Mouse (Mus musculus) MEL (cell line): ENCODE data around the gene Olfr830. TPM values are rescaled to one million over a fixed set of nuclear protein-coding genes. Genes with fewer than 3 reads are reported as not detected.
"Not testable (repeated sequence)": the region's sequence is repeated elsewhere in the genome, so short reads cannot be mapped to it uniquely, and the experiment has no call there.

Source experiments
- DNase-seq: peaks from one replicate; pipeline ENCODE4 v3.0.0; 2011; ENCODE audit warnings: low read depth, low spot score
- H3K27ac ChIP-seq: 2 replicates; pipeline ENCODE4 v1.5.1; 2012; ENCODE audit warnings: low read depth, mild to moderate bottlenecking, control low read depth, low read length, moderate library complexity; ENCODE audit not compliant: control insufficient read depth
- H3K27me3 ChIP-seq, 2 experiments: fragments of 150-350 bp in 1 of 2; sonication (generic) in 1 of 2; 2 replicates each; pipeline ENCODE4 v1.6.1; 2012; ENCODE audit warnings: low read length in 2 of 2, mild to moderate bottlenecking in 2 of 2, improper control_type of control experiment in 1 of 2, moderate library complexity in 1 of 2; ENCODE audit not compliant: insufficient read depth in 2 of 2, control insufficient read depth in 1 of 2
- H3K36me3 ChIP-seq, 2 experiments: 2 replicates each; pipeline ENCODE4 v1.6.1; 2012 to 2014; ENCODE audit warnings: low read length in 2 of 2, improper control_type of control experiment in 1 of 2, inconsistent platforms in 1 of 2, mild to moderate bottlenecking in 1 of 2; ENCODE audit not compliant: insufficient read depth in 2 of 2, control insufficient read depth in 1 of 2
- H3K4me1 ChIP-seq, 2 experiments: fragments of 150-350 bp in 1 of 2; sonication (generic) in 1 of 2; 2 replicates each; pipeline ENCODE4 v1.6.1; 2012; ENCODE audit warnings: low read length in 2 of 2, improper control_type of control experiment in 1 of 2, mild to moderate bottlenecking in 1 of 2; ENCODE audit not compliant: insufficient read depth in 2 of 2, control insufficient read depth in 1 of 2
- H3K4me3 ChIP-seq, 2 experiments: fragments of 150-350 bp in 1 of 2; sonication (generic) in 1 of 2; 2 replicates each; pipeline ENCODE4 v1.5.1; 2012; ENCODE audit warnings: low read depth in 2 of 2, low read length in 2 of 2, mild to moderate bottlenecking in 2 of 2, moderate library complexity in 2 of 2, control low read depth in 1 of 2, improper control_type of control experiment in 1 of 2; ENCODE audit not compliant: control insufficient read depth in 1 of 2, insufficient read depth in 1 of 2
- H3K79me2 ChIP-seq: 2 replicates; pipeline ENCODE4 v1.6.1; 2012; ENCODE audit warnings: mild to moderate bottlenecking, low read length, moderate library complexity; ENCODE audit not compliant: control insufficient read depth, poor library complexity, insufficient read depth
- H3K9ac ChIP-seq: 2 replicates; pipeline ENCODE4 v1.6.1; 2012; ENCODE audit warnings: low read depth, mild to moderate bottlenecking, control low read depth, low read length, moderate library complexity; ENCODE audit not compliant: control insufficient read depth, poor library complexity, severe bottlenecking
- H3K9me3 ChIP-seq: fragments of 150-350 bp; sonication (generic); replicated peaks from 2 replicates; pipeline ENCODE4 v1.6.1; 2012; ENCODE audit warnings: mild to moderate bottlenecking, low read length, improper control_type of control experiment, moderate library complexity; ENCODE audit not compliant: insufficient read depth
- CHD1 ChIP-seq: IDR thresholded peaks from 2 replicates; pipeline ENCODE4 v1.6.1; 2012; ENCODE audit warnings: low read depth, mild to moderate bottlenecking, inconsistent platforms, low read length, improper control_type of control experiment
- CHD2 ChIP-seq: IDR thresholded peaks from 2 replicates; pipeline ENCODE4 v1.6.1; 2011; ENCODE audit warnings: low read length, improper control_type of control experiment
- EP300 ChIP-seq, 2 experiments: IDR thresholded peaks; 2 replicates each; pipeline ENCODE4 v1.6.1; 2011; ENCODE audit warnings: improper control_type of control experiment in 2 of 2, low read length in 2 of 2, low read depth in 1 of 2, mild to moderate bottlenecking in 1 of 2
- GABPA ChIP-seq: IDR thresholded peaks from 2 replicates; pipeline ENCODE4 v1.6.1; 2012; ENCODE audit warnings: low read depth, mild to moderate bottlenecking, inconsistent platforms, low read length, improper control_type of control experiment, moderate library complexity
- GATA1 ChIP-seq: IDR thresholded peaks from 2 replicates; pipeline ENCODE4 v1.6.1; 2011; ENCODE audit warnings: low read depth, low read length, improper control_type of control experiment
- HCFC1 ChIP-seq: IDR thresholded peaks from 2 replicates; pipeline ENCODE4 v1.6.1; 2012; ENCODE audit warnings: low read depth, mild to moderate bottlenecking, inconsistent platforms, low read length, improper control_type of control experiment, moderate library complexity
- KAT2A ChIP-seq: conservative IDR thresholded peaks from 2 replicates; pipeline ENCODE4 v1.6.1; 2012; ENCODE audit warnings: low read depth, low read length, improper control_type of control experiment, inconsistent platforms
- MAFK ChIP-seq: IDR thresholded peaks from 2 replicates; pipeline ENCODE4 v1.6.1; 2011; ENCODE audit warnings: low read depth, mild to moderate bottlenecking, low read length, improper control_type of control experiment, borderline replicate concordance
- MAZ ChIP-seq: IDR thresholded peaks from 2 replicates; pipeline ENCODE4 v1.6.1; 2012; ENCODE audit warnings: low read depth, mild to moderate bottlenecking, inconsistent platforms, low read length, improper control_type of control experiment
- MXI1 ChIP-seq: IDR thresholded peaks from 2 replicates; pipeline ENCODE4 v1.6.1; 2011; ENCODE audit warnings: mild to moderate bottlenecking, low read depth, low read length, improper control_type of control experiment
- NELFE ChIP-seq: IDR thresholded peaks from 2 replicates; pipeline ENCODE4 v1.6.1; 2011; ENCODE audit warnings: low read depth, low read length, improper control_type of control experiment
- POLR2A ChIP-seq, 2 experiments: IDR thresholded peaks; 2 replicates each; pipeline ENCODE4 v1.6.1; 2011 to 2012; ENCODE audit warnings: low read length in 2 of 2, mild to moderate bottlenecking in 2 of 2, control low read depth in 1 of 2, improper control_type of control experiment in 1 of 2, low read depth in 1 of 2, moderate library complexity in 1 of 2; ENCODE audit not compliant: control insufficient read depth in 1 of 2, insufficient read depth in 1 of 2, poor library complexity in 1 of 2
- POLR2AphosphoS2 ChIP-seq: IDR thresholded peaks from 2 replicates; pipeline ENCODE4 v1.6.1; 2011; ENCODE audit warnings: low read length, improper control_type of control experiment
- RCOR1 ChIP-seq: IDR thresholded peaks from 2 replicates; pipeline ENCODE4 v1.6.1; 2012; ENCODE audit warnings: low read depth, mild to moderate bottlenecking, inconsistent platforms, low read length, improper control_type of control experiment
- TAL1 ChIP-seq: IDR thresholded peaks from 2 replicates; pipeline ENCODE4 v1.6.1; 2012; ENCODE audit warnings: mild to moderate bottlenecking, inconsistent platforms, low read length, moderate library complexity, mixed read lengths
- USF1 ChIP-seq: IDR thresholded peaks from 2 replicates; pipeline ENCODE4 v1.6.1; 2014; ENCODE audit warnings: low read depth, mild to moderate bottlenecking, inconsistent platforms, low read length, improper control_type of control experiment, moderate library complexity
- ZMIZ1 ChIP-seq: IDR thresholded peaks from 2 replicates; pipeline ENCODE4 v1.6.1; 2012; ENCODE audit warnings: low read depth, mild to moderate bottlenecking, inconsistent platforms, low read length, improper control_type of control experiment, moderate library complexity
- polyA plus RNA-seq, 2 experiments: library from polyadenylated mRNA; stranded (reverse) in 1 of 2; unstranded in 1 of 2; fragments of >175 nt in 1 of 2; fragments of >200 nt in 1 of 2; gene quantifications; 2 replicates each; pipeline versions ENCODE4 v1.2.1 to v1.2.4; 2012; ENCODE audit warnings: low replicate concordance in 2 of 2, low read depth in 1 of 2; ENCODE audit not compliant: insufficient read length in 2 of 2, insufficient read depth in 1 of 2, missing spikeins in 1 of 2
- total RNA-seq: library from RNA; depleted of rRNA; stranded (reverse); fragments of 300-350 nt; gene quantifications from 2 replicates; pipeline ENCODE4 v1.2.3, GENCODE M21; 2012; rRNA removed

The Olfr830 gene
- total RNA-seq (not detected in 2 replicates), polyA plus RNA-seq (not detected)

- Histone ChIP-seq H3K79me2 (no peaks in the 10 kb centered on the region), H3K9me3 (no peaks in the 10 kb centered on the region; the same call in 1 of the 2 replicates), H3K27me3 (no peaks in the 10 kb centered on the region), H3K4me1 (no peaks in the 10 kb centered on the region), H3K9ac (no peak within 1 kb of the TSS), H3K36me3 (no peaks in the 10 kb centered on the region)
- no peak for DNase-seq
- TF ChIP-seq CHD2 (no peak), GABPA (no peak), MAFK (no peak), USF1 (no peak), MAZ (no peak), NELFE (no peak), EP300 (IDR thresholded peaks at IDR 0.05; ENCODE audit: low read depth in 1 of 2, low read length in 2 of 2) (no peak), MXI1 (no peak)
- TF ChIP-seq, all 39 proteins: peak for 0
- H3K4me3 ChIP-seq, result no peak within 1 kb of the TSS
- H3K27ac ChIP-seq, result no peak within 1 kb of the TSS
These were observed at the start of gene Olfr830 for GRCm38 (mm10) chr9:18874393-18874792. TSS of gene Olfr830 (plus strand) at chr9:18874693.

DNA sequence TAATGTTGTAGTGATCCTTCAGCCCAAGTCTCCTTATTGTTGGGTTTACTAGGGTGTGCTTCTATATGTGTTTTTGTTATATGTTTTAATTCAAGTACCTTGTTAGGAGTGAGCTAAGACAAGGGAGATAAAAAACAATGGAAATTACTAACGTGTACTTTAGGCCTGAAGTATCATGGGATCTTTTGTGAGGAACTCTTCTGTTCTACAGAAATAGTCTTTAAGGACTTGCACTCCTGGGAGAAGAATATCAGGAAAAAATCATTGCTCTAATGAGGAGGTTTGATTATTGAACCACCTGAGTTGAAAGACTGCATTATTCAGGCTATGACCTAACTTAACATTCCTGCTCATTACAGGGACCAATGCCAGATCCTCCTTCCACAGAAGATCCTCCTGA is 19.9 kb upstream of the Olfr830 start, which contains the start of gene Olfr829:
Olfr829 (plus strand) TSS at position 301 of the 400 bp plus-strand sequence.
- Histone ChIP-seq H3K9me3 (no peaks in the 10 kb centered on the region), H3K4me1 (no peaks in the 10 kb centered on the region), H3K27ac (no peak within 1 kb of the TSS), H3K27me3 (no peaks in the 10 kb centered on the region)
- no peak for DNase-seq
- no peak for TF ChIP-seq HCFC1
- TF ChIP-seq POLR2AphosphoS2, result no peak
- no peak for TF ChIP-seq RCOR1
- TF ChIP-seq KAT2A, result no peak
- TF ChIP-seq GABPA, result no peak
- no peak for TF ChIP-seq TAL1
- no peak for TF ChIP-seq ZMIZ1
- TF ChIP-seq CHD1, result no peak
- no peak for TF ChIP-seq CHD2
- TF ChIP-seq GATA1, result no peak
- TF ChIP-seq POLR2A (IDR thresholded peaks at IDR 0.05; ENCODE audit: control insufficient read depth in 1 of 2, insufficient read depth in 1 of 2, low read depth in 1 of 2, low read length in 2 of 2, poor library complexity in 1 of 2), result no peak
- TF ChIP-seq MXI1, result no peak
- TF ChIP-seq NELFE, result no peak
- TF ChIP-seq MAZ, result no peak
- no peak for TF ChIP-seq MAFK
- TF ChIP-seq, all 39 proteins: peak for 0
- no peaks in the 10 kb centered on the region for H3K79me2 ChIP-seq
- no peak within 1 kb of the TSS for H3K4me3 ChIP-seq
- no peaks in the 10 kb centered on the region for H3K36me3 ChIP-seq
- H3K9ac ChIP-seq, result no peak within 1 kb of the TSS

DNA sequence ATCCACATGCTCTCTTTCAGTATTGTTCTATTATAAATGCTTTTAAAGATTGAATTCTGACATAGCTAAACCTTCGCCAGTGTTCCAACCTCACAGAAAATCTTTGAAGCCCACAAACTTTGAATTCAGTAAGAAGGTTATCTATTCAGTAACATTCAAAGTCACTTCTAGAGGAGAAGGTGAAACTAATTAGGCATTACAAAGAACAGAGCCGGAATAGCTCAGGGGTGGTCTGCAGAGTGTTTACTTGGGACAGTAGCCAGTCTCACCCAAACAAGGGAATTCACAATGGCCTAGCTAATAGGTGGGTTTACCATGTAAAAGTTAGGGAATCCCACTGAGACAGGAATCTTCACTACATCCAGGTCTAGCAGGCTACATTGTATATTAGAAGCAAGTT is 33.2 kb downstream of the Olfr830 start:
- not testable (repeated sequence) for DNase-seq, H3K27ac ChIP-seq, H3K36me3 ChIP-seq

GRCm38 (mm10) chr9:18927921-18928320 is 53.4 kb downstream of the Olfr830 start:
- not testable (repeated sequence) for H3K4me3 ChIP-seq, H3K79me2 ChIP-seq, H3K9me3 ChIP-seq, H3K9ac ChIP-seq, DNase-seq, H3K36me3 ChIP-seq, H3K4me1 ChIP-seq, H3K27ac ChIP-seq, H3K27me3 ChIP-seq

More for the DNA sequence above, 33.2 kb downstream of the Olfr830 start:
- not testable (repeated sequence) for H3K79me2 ChIP-seq, H3K27me3 ChIP-seq, H3K9me3 ChIP-seq, H3K4me1 ChIP-seq, H3K4me3 ChIP-seq, H3K9ac ChIP-seq
